Mouse (Mus musculus): ENCODE data around the gene Mcm7. TPM values are rescaled to one million over a fixed set of nuclear protein-coding genes. Genes with fewer than 3 reads are reported as not detected.
"Not testable (repeated sequence)": the region's sequence is repeated elsewhere in the genome, so short reads cannot be mapped to it uniquely, and the experiment has no call there.

Mcm7 gene
- total RNA-seq (2015; ENCODE audit: low replicate concordance) (78.0 and 100 TPM in 2 replicates), total RNA-seq (2017; ENCODE audit: low replicate concordance) (155 and 180 TPM in 2 replicates)

DNA sequence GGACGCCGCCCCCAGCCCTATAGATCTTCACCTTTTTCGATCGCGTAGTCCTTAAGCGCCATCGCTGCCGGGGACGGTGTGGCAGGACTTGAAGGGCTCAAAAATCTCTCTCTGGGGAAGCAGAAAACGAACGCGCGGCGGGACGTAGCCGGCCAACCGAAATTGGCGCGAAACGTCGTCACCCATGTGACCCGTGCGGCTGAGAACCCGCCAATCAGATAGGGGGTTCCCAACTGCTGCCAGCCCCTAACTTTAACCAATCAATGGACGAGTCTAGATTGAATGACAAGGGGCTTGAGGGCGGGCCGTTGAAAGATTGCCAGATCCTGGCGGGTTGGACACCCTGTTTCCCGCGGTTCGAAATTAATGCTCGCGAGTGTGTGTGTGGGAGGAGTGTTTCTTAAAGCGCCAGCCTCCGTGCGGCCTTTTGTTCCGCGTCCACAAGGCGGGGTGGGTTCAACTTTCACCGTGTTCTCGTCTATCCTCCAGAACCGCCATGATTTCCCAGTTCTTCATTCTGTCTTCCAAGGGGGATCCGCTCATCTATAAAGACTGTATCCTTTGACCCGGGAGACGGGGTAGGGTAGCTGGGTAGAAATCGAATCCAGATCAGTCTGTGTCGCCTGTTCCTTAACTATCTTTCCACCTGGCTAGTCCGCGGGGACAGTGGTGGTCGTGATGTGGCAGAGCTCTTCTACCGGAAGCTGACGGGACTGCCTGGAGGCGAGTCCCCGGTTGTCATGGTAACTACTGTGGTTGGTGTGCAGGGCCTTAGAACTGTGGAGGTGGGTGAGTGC lies at the start of gene Mcm7, which contains the start of gene Ap4m1:
Gene Mcm7, minus strand, starts transcription at position 728 of the 797 bp plus-strand sequence.
Gene Ap4m1, plus strand, starts transcription at position 308 of the 797 bp plus-strand sequence.
- ATAC-seq (replicated peaks; ENCODE audit: low FRiP score, poor library complexity, severe bottlenecking), result peak; percentile 80

GRCm38 (mm10) chr5:138219864-138220263 lies 47.6 kb upstream of the Mcm7 start:
- ATAC-seq (replicated peaks; ENCODE audit: low FRiP score, poor library complexity, severe bottlenecking), result no peak

DNA sequence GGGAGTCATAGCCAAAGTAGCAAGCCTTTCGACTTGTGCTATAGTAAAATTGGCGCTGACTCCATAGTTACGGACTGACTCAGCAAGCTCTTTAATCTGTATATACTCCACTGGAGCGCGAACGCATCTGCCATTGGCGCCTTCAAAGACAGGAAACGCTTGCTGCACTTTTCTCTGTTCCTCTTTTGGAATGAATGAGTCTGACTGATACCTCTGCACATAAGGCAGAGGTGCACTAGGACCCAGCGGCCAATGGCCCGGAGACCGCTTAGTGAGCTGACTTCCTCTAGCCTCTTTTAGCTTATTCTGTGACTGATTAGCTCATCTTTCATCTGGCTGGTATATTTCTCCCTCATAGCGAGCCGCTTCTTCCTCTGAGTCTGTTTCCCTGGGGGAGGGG lies 44.4 kb upstream of the Mcm7 start:
- not testable (repeated sequence) for ATAC-seq (replicated peaks; ENCODE audit: low FRiP score, poor library complexity, severe bottlenecking)

GRCm38 (mm10) chr5:138207873-138208272 lies 35.7 kb upstream of the Mcm7 start:
- ATAC-seq (replicated peaks; ENCODE audit: low FRiP score, poor library complexity, severe bottlenecking), result no peak

GRCm38 (mm10) chr5:138207253-138207652 lies 35.0 kb upstream of the Mcm7 start:
- ATAC-seq (replicated peaks; ENCODE audit: low FRiP score, poor library complexity, severe bottlenecking), result no peak

GRCm38 (mm10) chr5:138202086-138202485 lies 29.9 kb upstream of the Mcm7 start:
- ATAC-seq (replicated peaks; ENCODE audit: low FRiP score, poor library complexity, severe bottlenecking), result no peak

- ATAC-seq (replicated peaks; ENCODE audit: low FRiP score, poor library complexity, severe bottlenecking), result no peak
Measured at GRCm38 (mm10) chr5:138199576-138199975, 27.4 kb upstream of the Mcm7 start.

GRCm38 (mm10) chr5:138195463-138195862 lies 23.2 kb upstream of the Mcm7 start:
- ATAC-seq (replicated peaks; ENCODE audit: low FRiP score, poor library complexity, severe bottlenecking), result no peak

DNA sequence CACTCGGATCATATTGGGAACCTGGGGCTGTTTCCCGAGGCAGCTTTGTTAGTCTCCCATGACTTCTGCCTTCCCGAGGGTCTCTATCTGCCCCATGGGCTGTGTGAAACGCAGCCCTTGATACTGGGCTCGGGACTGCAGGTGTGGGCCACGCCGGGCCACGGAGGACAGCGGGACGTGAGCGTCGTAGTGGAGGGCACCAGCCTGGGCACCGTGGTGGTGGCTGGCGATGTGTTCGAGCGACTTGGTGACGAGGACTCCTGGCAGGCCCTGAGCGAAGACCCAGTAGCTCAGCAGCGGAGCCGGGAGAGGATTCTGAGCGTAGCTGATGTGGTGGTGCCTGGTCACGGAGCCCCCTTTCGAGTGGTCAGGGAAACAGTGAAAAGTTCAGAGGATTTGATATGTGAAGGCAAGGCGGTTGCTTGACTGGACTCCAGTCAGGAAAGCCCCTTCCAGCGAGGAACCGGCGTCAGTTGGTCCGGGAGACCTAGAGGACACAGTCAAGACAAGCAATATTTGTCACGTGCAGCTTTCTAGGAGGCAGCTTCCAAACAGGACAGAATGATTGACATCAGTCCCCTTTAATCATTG lies 22.6 kb upstream of the Mcm7 start:
- ATAC-seq (replicated peaks; ENCODE audit: low FRiP score, poor library complexity, severe bottlenecking), result peak; percentile 47

GRCm38 (mm10) chr5:138193771-138194727 lies 21.8 kb upstream of the Mcm7 start, which contains the start of gene Mblac1:
Gene Mblac1 (plus strand): TSS chr5:138194314.
- ATAC-seq (replicated peaks; ENCODE audit: low FRiP score, poor library complexity, severe bottlenecking), result peak; percentile 92

- ATAC-seq (replicated peaks; ENCODE audit: low FRiP score, poor library complexity, severe bottlenecking), result peak; percentile 88
Measured at GRCm38 (mm10) chr5:138187661-138188306, 15.6 kb upstream of the Mcm7 start.

DNA sequence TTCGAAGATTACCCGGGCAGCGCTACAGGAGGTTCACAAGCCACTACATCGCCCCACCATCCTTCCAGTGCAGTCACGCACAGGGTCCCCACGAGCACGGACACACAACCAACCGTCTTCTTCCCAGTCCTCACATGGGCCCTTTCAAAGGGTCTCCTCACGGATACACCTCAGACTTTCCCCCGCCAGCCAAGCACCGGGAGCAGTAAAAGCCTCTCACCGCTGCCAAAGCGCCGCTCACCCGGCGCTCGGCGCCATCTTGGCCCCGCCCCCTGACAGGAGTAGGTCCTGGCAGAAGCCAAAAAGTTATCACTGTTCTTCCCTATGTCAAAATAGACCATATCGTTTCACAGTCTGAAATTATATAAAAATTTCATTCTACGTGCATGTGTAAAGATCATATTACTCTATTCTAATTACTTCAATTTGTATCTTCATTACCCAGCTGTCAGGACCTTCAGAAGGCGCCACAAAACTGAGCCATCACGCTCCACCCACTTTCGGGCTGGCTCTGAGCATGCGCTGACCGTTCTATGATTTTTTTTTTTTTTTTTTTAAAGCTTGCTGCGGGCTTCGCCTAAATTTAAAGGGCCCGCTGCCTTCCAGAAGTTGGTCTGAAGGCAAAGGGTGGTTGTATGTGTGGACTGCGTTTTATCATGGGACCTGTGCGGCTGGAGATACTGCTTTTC lies 14.9 kb upstream of the Mcm7 start, which contains the start of the genes Taf6 and Cnpy4:
Gene Taf6, minus strand, starts transcription at position 502 of the 689 bp plus-strand sequence.
Gene Cnpy4, plus strand, starts transcription at position 536 of the 689 bp plus-strand sequence.
- ATAC-seq (replicated peaks; ENCODE audit: low FRiP score, poor library complexity, severe bottlenecking), result peak; percentile 87

DNA sequence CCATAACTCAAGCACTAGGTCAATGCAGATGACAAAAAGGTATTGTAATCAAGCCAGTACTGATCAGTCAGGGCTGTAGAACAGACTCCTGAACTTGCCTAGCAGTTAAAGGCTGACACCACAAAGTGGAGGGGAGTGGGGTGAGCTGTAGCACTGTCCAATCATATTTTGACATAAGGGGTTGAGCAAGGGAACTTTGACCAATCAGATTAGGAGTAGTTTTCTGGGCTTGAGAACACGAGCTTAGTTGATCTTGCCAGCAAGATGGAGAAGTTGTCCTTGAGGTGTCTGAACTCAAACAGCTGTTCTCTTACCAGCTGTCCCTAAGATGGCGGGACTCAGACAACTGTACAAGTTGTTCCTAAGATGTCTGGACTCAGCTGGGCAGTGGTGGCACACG lies 995 bp upstream of the Mcm7 start:
- no peak for ATAC-seq (replicated peaks; ENCODE audit: low FRiP score, poor library complexity, severe bottlenecking)

- ATAC-seq (replicated peaks; ENCODE audit: low FRiP score, poor library complexity, severe bottlenecking), result peak; percentile 83
Measured at GRCm38 (mm10) chr5:138170936-138171561, 1.2 kb downstream of the Mcm7 start.

GRCm38 (mm10) chr5:138165594-138165993 lies 6.6 kb downstream of the Mcm7 start:
- ATAC-seq (replicated peaks; ENCODE audit: low FRiP score, poor library complexity, severe bottlenecking), result no peak

GRCm38 (mm10) chr5:138163610-138164009 lies 8.6 kb downstream of the Mcm7 start:
- no peak for ATAC-seq (replicated peaks; ENCODE audit: low FRiP score, poor library complexity, severe bottlenecking)

DNA sequence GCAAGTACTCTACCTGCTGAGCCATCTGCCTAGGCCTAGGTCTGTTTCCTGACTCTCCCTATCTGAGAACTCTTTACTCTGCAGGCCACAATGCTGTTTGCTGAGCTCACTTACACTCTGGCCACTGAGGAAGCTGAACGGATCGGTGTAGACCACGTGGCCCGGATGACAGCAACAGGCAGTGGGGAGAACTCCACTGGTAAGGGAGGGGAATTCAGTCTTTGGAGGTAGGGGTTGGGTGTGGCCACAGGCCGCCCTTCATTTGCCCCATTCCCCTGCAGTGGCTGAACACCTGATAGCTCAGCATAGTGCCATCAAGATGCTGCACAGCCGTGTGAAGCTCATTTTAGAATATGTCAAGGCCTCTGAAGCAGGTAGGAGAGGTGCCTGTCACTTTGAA lies 9.2 kb downstream of the Mcm7 start:
- ATAC-seq (replicated peaks; ENCODE audit: low FRiP score, poor library complexity, severe bottlenecking), result no peak

Measured in erythroblast, adult 5-6 weeks (primary cell).